Mouse (Mus musculus) embryo, embryonic 9.5 days (tissue): ENCODE data around the gene Taldo1.
A peak's percentile ranks its signal among the peaks of the same experiment; 100 is the strongest.
"Not testable (repeated sequence)": the region's sequence is repeated elsewhere in the genome, so short reads cannot be mapped to it uniquely, and the experiment has no call there.

Experiments
- DNase-seq: peaks from one replicate; pipeline ENCODE4 v3.0.0-alpha.2; 2017; ENCODE audit errors: extremely low spot score

The Taldo1 gene

GRCm38 (mm10) chr7:141387807-141388486 is 4.1 kb upstream of the Taldo1 start:
- no peak for DNase-seq

- DNase-seq: no peak
Observed at GRCm38 (mm10) chr7:141388487-141389109, 3.4 kb upstream of the Taldo1 start.

GRCm38 (mm10) chr7:141390326-141391259 is 1.4 kb upstream of the Taldo1 start:
- no peak for DNase-seq

GRCm38 (mm10) chr7:141392552-141393222 is 688 bp downstream of the Taldo1 start:
- no peak for DNase-seq

GRCm38 (mm10) chr7:141394158-141394557 is 2.2 kb downstream of the Taldo1 start:
- DNase-seq: no peak

GRCm38 (mm10) chr7:141394771-141395170 is 2.8 kb downstream of the Taldo1 start:
- DNase-seq: peak; percentile 78

DNA sequence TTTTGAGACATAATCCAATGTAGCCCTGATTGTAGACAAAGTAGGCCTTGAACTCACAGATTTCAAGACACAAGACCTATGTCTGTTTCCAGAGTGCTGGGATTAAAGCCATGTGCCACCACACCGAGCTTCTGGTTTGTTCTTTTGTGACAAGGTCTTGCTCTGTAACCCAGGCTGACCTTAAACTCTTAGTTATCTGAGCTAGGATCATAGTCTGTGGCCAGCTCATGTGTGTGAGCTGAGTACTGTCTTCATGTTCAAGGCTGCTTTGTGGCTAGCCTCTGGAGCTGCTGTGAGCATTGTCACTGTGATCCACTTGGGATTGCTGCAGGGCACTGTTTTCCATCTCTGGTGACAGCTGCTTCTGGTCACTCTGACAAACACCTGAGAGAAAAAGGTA is 3.3 kb downstream of the Taldo1 start:
- no peak for DNase-seq

DNA sequence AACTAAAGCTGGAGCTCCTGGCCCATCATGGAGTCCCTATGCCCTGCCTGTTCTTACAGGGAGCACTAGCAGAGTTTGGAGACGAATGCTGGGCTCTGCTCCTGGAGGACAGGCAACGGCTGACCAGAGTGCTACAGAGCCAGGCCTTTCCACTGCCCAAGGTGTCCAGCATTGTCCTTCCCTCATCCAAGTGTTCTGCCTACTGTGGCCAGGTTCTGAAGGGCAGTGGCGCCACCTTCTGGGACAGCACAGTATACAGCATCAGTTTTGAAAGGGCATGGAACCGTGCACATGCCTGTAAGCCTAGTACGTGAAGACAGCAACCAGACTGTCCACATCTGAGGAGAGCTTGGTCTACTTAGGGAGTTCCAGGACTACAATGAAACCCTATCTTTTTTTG is 11.3 kb downstream of the Taldo1 start:
- peak; percentile 54 for DNase-seq

- DNase-seq: no peak
Observed at GRCm38 (mm10) chr7:141405466-141405865, 13.5 kb downstream of the Taldo1 start.

GRCm38 (mm10) chr7:141407670-141408069 is 15.7 kb downstream of the Taldo1 start:
- DNase-seq: not testable (repeated sequence)

- peak; percentile 87 for DNase-seq
Observed at GRCm38 (mm10) chr7:141408833-141409232, 16.8 kb downstream of the Taldo1 start.

DNA sequence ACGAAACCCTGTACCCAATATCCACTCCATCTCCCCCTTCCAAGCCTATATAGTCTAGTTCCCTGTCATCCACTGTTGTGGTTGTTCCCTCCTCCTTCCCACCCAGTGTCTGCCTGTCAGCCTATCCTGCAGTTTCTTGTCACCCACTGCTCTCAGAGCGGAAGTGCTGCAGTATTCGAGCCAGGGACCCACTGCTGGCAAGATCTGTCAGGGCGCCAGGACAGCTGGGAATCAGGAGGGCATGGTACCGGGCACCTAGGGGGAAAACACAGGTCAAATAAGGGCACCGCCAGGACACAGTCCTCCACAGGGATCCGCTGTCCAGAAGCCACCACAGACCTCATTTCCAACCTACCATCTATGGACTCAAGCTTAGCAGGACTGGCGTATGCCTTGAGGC is 18.6 kb downstream of the Taldo1 start:
- DNase-seq: no peak

- no peak for DNase-seq
Observed at GRCm38 (mm10) chr7:141411667-141412066, 19.7 kb downstream of the Taldo1 start.

DNA sequence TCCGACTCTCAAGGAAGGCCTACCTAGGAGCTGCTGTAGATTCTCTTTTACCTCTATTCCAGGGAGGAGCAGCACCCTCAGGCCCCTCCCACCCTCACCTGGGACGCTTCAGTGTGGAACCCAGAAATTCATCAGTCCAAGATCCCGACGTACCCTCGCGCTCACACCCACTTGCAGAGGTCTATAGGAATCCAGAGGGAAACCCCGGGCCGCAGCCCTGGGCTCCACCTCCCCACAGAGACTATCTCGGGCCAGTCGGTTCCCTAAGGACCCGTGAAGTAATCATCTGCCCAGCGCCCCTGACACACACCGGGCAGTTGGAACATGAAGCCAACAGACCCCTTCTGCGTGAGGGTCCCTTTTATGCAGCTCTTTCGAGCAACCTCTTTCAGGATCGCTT is 21.3 kb downstream of the Taldo1 start:
- DNase-seq: no peak

- peak; percentile 100 for DNase-seq
Observed at GRCm38 (mm10) chr7:141413809-141414584, 22.0 kb downstream of the Taldo1 start, which contains the start of gene Gatd1. Gene Gatd1 (minus strand): TSS chr7:141414136.

DNA sequence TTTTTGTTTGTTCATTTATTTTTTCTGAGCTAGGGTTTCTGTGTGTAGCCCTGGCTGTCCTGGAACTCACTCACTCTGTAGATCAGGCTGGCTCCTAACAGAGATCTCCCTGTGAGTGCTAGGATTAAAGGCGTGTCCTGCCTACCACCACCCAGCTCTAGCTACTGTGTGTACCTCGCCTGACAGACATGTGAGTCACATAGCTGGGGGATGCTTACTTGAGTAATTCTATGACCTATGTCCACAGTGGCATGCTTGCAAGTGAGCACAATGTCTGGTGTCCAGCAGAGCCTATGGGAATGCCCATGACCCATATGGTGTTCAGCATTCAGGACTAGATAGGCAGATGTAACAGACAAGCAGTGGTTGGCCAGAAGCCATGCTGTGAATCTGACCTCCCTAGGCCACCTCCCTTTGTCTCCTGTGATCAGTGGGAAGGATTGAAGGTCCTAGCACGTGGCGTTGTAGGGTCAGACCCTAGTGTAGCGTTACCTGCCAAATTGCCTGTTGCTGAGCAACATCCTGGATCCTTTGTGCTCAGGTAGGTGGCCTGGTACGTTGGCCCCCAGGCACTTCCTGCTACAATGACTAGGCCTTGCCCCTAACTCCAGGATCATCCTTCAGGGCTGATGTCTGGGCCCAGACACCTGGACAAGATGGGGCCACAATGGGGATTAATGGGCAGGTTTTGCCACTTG is 24.3 kb downstream of the Taldo1 start:
- DNase-seq: no peak

- no peak for DNase-seq
Observed at GRCm38 (mm10) chr7:141417731-141418681, 26.0 kb downstream of the Taldo1 start.

DNA sequence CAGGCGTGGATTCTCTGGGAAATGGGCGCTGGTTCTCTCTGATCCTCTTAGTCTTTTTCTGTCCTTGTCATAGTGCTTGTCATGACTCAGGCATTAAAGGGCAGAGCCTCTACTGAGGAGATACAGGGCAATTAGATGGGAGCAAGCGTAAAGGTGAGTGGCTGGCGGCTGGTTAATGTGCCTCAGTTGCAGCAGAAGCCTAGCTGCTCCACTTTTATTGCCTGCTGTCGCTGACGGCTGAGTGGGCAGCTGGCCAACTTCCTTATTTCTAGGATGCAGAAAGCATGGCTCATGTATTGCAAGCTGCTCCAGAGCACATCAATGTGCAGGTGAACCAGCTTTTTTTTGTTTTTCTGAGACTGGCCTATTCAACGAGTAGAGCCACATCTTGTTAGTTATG is 27.0 kb downstream of the Taldo1 start:
- no peak for DNase-seq

- DNase-seq: no peak
Observed at GRCm38 (mm10) chr7:141420030-141420702, 28.2 kb downstream of the Taldo1 start.
